In genomic region chr19:9062822-9063221, GRCm38 (mm10) we compare ENCODE assay signal across 20 mouse cellular contexts. TPM values are rescaled to one million over a fixed set of nuclear protein-coding genes. Genes with fewer than 3 reads are reported as not detected.
DNase-seq lines count a peak whose midpoint lies in the region; ATAC-seq lines count a peak whose summit lies in the region.
"Had no signal": no experiment of that assay in that cellular context is flagged by ENCODE, and none has a peak within 500 bp of the region (broad histone marks: within the 10 kb centered on the region; RNA-seq: fewer than 3 reads in every experiment).

No protein-coding gene starts in this region.

- peak; percentile 54 for ATAC-seq in granulocyte monocyte progenitor cell, adult 5-6 weeks (replicated peaks; ENCODE audit: poor library complexity, severe bottlenecking)
- peak; percentile 47 for ATAC-seq in megakaryocyte progenitor cell, adult 5-6 weeks (replicated peaks; ENCODE audit: poor library complexity)
- ATAC-seq in erythroblast, adult 5-6 weeks (replicated peaks; ENCODE audit: low FRiP score, poor library complexity, severe bottlenecking): no peak
- ATAC-seq: forebrain, embryonic 15.5 days; intestine, embryonic 16.5 days had no signal

- peak; percentile 61 for DNase-seq in adrenal gland, adult 2 months
- no peak for DNase-seq in adrenal gland, adult 8-10 months
- DNase-seq in MEL-GATA-1-ER (ENCODE audit: extremely low read depth, low read depth): peak; percentile 95
- no peak for DNase-seq in kidney, postnatal 25 days
- DNase-seq: cerebellum, adult 18-20 months; cerebellum, adult 9-11 months; embryo, embryonic 11 days; gastrocnemius, postnatal 14 days had no signal

RNA-seq across cellular contexts. Expression of gene Scgb1a1, which starts 24.9 kb away (rescaled TPM):
- not detected for total RNA-seq in adrenal gland, adult 2 months (2021)
- 4.5 TPM in 1 of 2 replicates, not detected in the other for polyA plus RNA-seq in adrenal gland, adult 2 months (2012; rRNA removed)
- under 1 TPM in 1 of 4 experiments, not detected in 3; 0.73 TPM for total RNA-seq in adrenal gland, adult 8-10 months (2022)
- total RNA-seq in granulocyte monocyte progenitor cell, adult 5-6 weeks (2014; fragmentation: Nextera tagmentation): not detected in 2 replicates
- not detected in 2 replicates for total RNA-seq in granulocyte monocyte progenitor cell, adult 5-6 weeks (2017)
- total RNA-seq in megakaryocyte progenitor cell, adult 5-6 weeks (2015): not detected in 2 replicates
- not detected in 2 replicates for total RNA-seq in megakaryocyte progenitor cell, adult 5-6 weeks (2017)
- not detected in 2 replicates for total RNA-seq in erythroblast, adult 5-6 weeks (2015; ENCODE audit: low replicate concordance)
- total RNA-seq in erythroblast, adult 5-6 weeks (2017; ENCODE audit: low replicate concordance): not detected in 2 replicates
- total RNA-seq: adrenal gland, postnatal 4 days; gastrocnemius, postnatal 14 days had no signal
- polyA plus RNA-seq: C2C12; embryonic facial prominence, embryonic 11.5 days; forebrain, embryonic 11.5 days; forebrain, embryonic 15.5 days; heart, embryonic 12.5 days; hindbrain, embryonic 11.5 days; hindbrain, embryonic 15.5 days; intestine, embryonic 16.5 days had no signal

Comparison
In these comparisons a context has a peak if more than half of its experiments do, and no peak if none do; other contexts are left out.
1. DNase-seq: peak in adrenal gland, adult 2 months (single experiment) and MEL-GATA-1-ER (single experiment); none in adrenal gland, adult 8-10 months (single experiment) and kidney, postnatal 25 days (0 of 2).